ENCODE assay signal across 23 mouse cellular contexts in genomic region chr5:33922566-33922965, GRCm38 (mm10). TPM values are rescaled to one million over a fixed set of nuclear protein-coding genes. Genes with fewer than 3 reads are reported as not detected.
DNase-seq lines count a peak whose midpoint lies in the region; TF ChIP-seq lines count a peak whose summit lies in the region.
"Had no signal": no experiment of that assay in that cellular context is flagged by ENCODE, and none has a peak within 500 bp of the region (broad histone marks: within the 10 kb centered on the region; RNA-seq: fewer than 3 reads in every experiment).

No protein-coding gene starts in this region.

- no peak for TF ChIP-seq RAD21 in MEL (IDR thresholded peaks at IDR 0.05; ENCODE audit: low read depth, low read length)

- intact Hi-C loops in gastrocnemius, adult 2 months (cut with DNase I): no loop called here

- H3K36me3 ChIP-seq in ES-Bruce4 (ENCODE audit: control insufficient read depth, insufficient read depth, low read length, poor library complexity, severe bottlenecking) (peaks cover 36% of the 10 kb centered on the region), MEL (ENCODE audit: control insufficient read depth in 1 of 2, insufficient read depth in 2 of 2, low read length in 2 of 2) (peaks cover 21 to 39% of the 10 kb centered on the region in 2 experiments)

- TF ChIP-seq POLR2A in ES-Bruce4 (IDR thresholded peaks at IDR 0.05; ENCODE audit: insufficient read depth, low read length) (no peak), MEL (IDR thresholded peaks at IDR 0.05; ENCODE audit: control insufficient read depth in 1 of 2, insufficient read depth in 1 of 2, low read depth in 1 of 2, low read length in 2 of 2, poor library complexity in 1 of 2) (no peak)

- H3K4me3 ChIP-seq in gastrocnemius, adult 2 months: no peak overlapping the region; the same call in 1 of the 2 replicates
- H3K4me3 ChIP-seq in ES-Bruce4 (ENCODE audit: low read depth, low read length) (no peak overlapping the region), MEL (ENCODE audit: control insufficient read depth in 1 of 2, insufficient read depth in 1 of 2, low read depth in 2 of 2, low read length in 2 of 2) (no peak overlapping the region)
- H3K4me3 ChIP-seq: forebrain, embryonic 10.5 days; forebrain, embryonic 13.5 days; heart, adult 2 months; heart, embryonic 10.5 days; heart, embryonic 13.5 days had no signal

- H3K9ac ChIP-seq in ES-Bruce4 (ENCODE audit: low read depth, poor library complexity, severe bottlenecking) (no peak overlapping the region), MEL (ENCODE audit: control insufficient read depth, low read depth, low read length, poor library complexity, severe bottlenecking) (no peak overlapping the region)
- H3K9ac ChIP-seq: forebrain, embryonic 13.5 days; heart, embryonic 13.5 days; hindbrain, embryonic 14.5 days had no signal

- H3K9me3 ChIP-seq in ES-Bruce4 (replicated peaks; ENCODE audit: control insufficient read depth, insufficient read depth, low read length, poor library complexity, severe bottlenecking) (peaks cover 13% of the 10 kb centered on the region), MEL (replicated peaks; ENCODE audit: insufficient read depth, low read length) (no peaks in the 10 kb centered on the region)
- H3K9me3 ChIP-seq: forebrain, embryonic 13.5 days; heart, embryonic 10.5 days; heart, embryonic 13.5 days had no signal

- DNase-seq in gastrocnemius, adult 2 months: no peak
- DNase-seq in gastrocnemius, adult 18-20 months (ENCODE audit: low spot score): no peak
- DNase-seq in MEL (ENCODE audit: low read depth, low spot score): no peak
- peak; percentile 73 for DNase-seq in ZHBTc4 (ENCODE audit: low read depth, low spot score)
- no peak for DNase-seq in heart, adult 11 months
- no peak for DNase-seq in kidney, postnatal 4 days
- no peak for DNase-seq in kidney, postnatal 36 days
- DNase-seq: adrenal gland, adult 8-10 months; adrenal gland, postnatal 25 days; B cell, adult 2 months; gastrocnemius, postnatal 25 days; heart, adult 2 months; heart, postnatal 14 days; heart, postnatal 4 days; kidney, adult 18-20 months had no signal

- TF ChIP-seq EP300 in ES-Bruce4 (IDR thresholded peaks at IDR 0.05; ENCODE audit: insufficient read depth, low read depth, low read length) (0 out of 2 replicates have a peak, but pooled peaks have one; percentile 26), MEL (IDR thresholded peaks at IDR 0.05; ENCODE audit: low read depth in 1 of 2, low read length in 2 of 2) (no peak)

- H3K79me2 ChIP-seq in MEL (ENCODE audit: control insufficient read depth, insufficient read depth, low read length, poor library complexity): peaks cover 19% of the 10 kb centered on the region

- peak overlapping the region; percentile 76 for H3K27ac ChIP-seq in gastrocnemius, adult 2 months
- no peak overlapping the region for H3K27ac ChIP-seq in ES-Bruce4 (ENCODE audit: insufficient read depth, low read length)
- no peak overlapping the region for H3K27ac ChIP-seq in MEL (ENCODE audit: control insufficient read depth, low read depth, low read length)
- H3K27ac ChIP-seq: forebrain, embryonic 10.5 days; forebrain, embryonic 13.5 days; heart, adult 2 months; heart, embryonic 10.5 days; heart, embryonic 13.5 days; hindbrain, embryonic 14.5 days; hindbrain, postnatal 0 days had no signal

- no peak for TF ChIP-seq CTCF in gastrocnemius, adult 2 months (IDR thresholded peaks at IDR 0.05)
- no peak for TF ChIP-seq CTCF in ES-Bruce4 (IDR thresholded peaks at IDR 0.05; ENCODE audit: low read depth, low read length)
- no peak for TF ChIP-seq CTCF in MEL (IDR thresholded peaks at IDR 0.05 in 2 of 3, conservative IDR thresholded peaks at IDR 0.05 in 1 of 3; ENCODE audit: control insufficient read depth in 1 of 3, insufficient read depth in 1 of 3, low read depth in 2 of 3, low read length in 3 of 3, poor library complexity in 1 of 3, severe bottlenecking in 1 of 3)

- peaks cover 2% of the 10 kb centered on the region for H3K4me1 ChIP-seq in ES-Bruce4 (ENCODE audit: control insufficient read depth, insufficient read depth, low read length)
- peaks cover 7 to 15% of the 10 kb centered on the region in 2 experiments for H3K4me1 ChIP-seq in MEL (ENCODE audit: control insufficient read depth in 1 of 2, insufficient read depth in 2 of 2, low read length in 2 of 2)
- H3K4me1 ChIP-seq: forebrain, embryonic 10.5 days; forebrain, embryonic 13.5 days had no signal

- H3K27me3 ChIP-seq in ES-Bruce4 (ENCODE audit: control insufficient read depth, insufficient read depth, low read length, poor library complexity, severe bottlenecking) (no peaks in the 10 kb centered on the region), MEL (ENCODE audit: control insufficient read depth in 1 of 2, insufficient read depth in 2 of 2, low read length in 2 of 2) (no peaks in the 10 kb centered on the region)
- H3K27me3 ChIP-seq: CH12.LX; forebrain, embryonic 13.5 days; heart, embryonic 13.5 days had no signal

TF ChIP-seq in MEL, 35 proteins besides CTCF, POLR2A, EP300 and RAD21:
- TF ChIP-seq ZNF384 (IDR thresholded peaks at IDR 0.05; ENCODE audit: low read depth, low read length): no peak
- no peak for TF ChIP-seq E2F4 (IDR thresholded peaks at IDR 0.05; ENCODE audit: borderline replicate concordance, low read depth, low read length)
- TF ChIP-seq GATA1 (IDR thresholded peaks at IDR 0.05; ENCODE audit: low read depth, low read length): 0 out of 2 replicates have a peak, but pooled peaks have one; percentile 32
- no peak for TF ChIP-seq HCFC1 (IDR thresholded peaks at IDR 0.05; ENCODE audit: low read depth, low read length)

RNA-seq across cellular contexts. Expression of gene Nelfa, which starts 13.6 kb away (rescaled TPM):
- total RNA-seq in gastrocnemius, adult 2 months (2021): 1 to 10 TPM; 7.1 to 8.2 TPM
- 1 to 10 TPM; 6.7 to 7.1 TPM for total RNA-seq in gastrocnemius, adult 18-20 months (2021)
- 51.2 and 56.1 TPM in 2 replicates for polyA plus RNA-seq in ES-Bruce4 (2011; ENCODE audit: insufficient read depth, insufficient read length, low read depth, missing spikeins)
- total RNA-seq in MEL (2012; rRNA removed): 58.7 and 60.5 TPM in 2 replicates
- 100 to 1,000 TPM; 117 to 207 TPM for polyA plus RNA-seq in MEL (2012; ENCODE audit: insufficient read depth in 1 of 2, insufficient read length in 2 of 2, low read depth in 1 of 2, low replicate concordance in 2 of 2, missing spikeins in 1 of 2)
